Mouse (Mus musculus): Measurements from ENCODE around the gene Zfyve1.

Zfyve1 gene

DNA sequence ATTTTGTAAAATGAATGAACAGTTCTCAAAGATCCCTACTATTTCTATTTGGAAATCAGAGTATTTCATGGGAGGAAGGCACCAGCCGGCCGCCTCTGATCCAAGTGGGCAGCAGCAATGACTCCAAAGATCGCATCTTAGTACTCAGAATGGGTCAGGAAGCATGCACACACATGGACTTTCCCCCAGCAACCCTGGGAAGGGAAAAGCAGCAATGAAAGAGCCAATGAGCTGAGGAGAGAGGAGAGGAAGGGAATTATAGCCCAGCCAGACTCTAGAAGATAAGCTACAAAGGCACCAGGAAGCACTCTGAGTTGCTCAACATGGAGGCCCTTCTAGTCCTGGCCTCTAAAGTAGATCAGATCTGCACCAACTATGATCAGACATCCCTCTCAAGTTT, 16.7 kb downstream of the Zfyve1 start:
- in situ Hi-C loops (cut with MseI, MboI), result no loop called here

DNA sequence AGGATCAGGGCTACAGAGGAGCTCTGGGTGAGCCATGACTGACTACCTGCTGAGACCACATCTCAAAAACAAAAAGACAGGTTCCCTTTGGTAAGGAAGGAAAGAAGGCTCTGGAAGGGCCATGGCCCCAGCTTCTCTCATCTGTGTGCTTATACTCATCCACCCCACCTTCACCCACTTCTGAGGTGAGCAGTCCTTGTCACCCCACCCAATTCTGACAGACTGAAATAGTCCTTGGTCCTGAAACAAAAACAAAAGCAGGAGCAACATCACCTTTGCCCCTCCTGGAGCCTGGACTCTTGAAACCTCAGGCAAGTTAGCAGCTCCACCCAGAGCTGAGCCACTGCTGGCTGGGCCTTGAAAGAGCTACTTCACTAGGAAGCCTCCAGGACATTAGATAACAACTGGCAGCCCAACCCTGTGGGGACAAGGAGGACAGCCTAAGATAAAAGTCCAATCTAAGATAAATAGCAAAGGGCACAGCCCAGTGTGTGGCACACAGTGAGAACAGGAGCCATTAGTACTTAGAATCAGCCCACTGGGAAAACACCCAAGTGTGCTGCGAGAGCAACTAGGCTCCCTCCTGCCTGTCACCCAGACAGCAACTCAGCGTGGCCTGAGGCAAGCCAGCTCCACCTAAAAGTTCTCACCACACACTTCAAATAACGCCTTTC, 18.0 kb downstream of the Zfyve1 start:
- in situ Hi-C loops (cut with MseI, MboI), result no loop called here

DNA sequence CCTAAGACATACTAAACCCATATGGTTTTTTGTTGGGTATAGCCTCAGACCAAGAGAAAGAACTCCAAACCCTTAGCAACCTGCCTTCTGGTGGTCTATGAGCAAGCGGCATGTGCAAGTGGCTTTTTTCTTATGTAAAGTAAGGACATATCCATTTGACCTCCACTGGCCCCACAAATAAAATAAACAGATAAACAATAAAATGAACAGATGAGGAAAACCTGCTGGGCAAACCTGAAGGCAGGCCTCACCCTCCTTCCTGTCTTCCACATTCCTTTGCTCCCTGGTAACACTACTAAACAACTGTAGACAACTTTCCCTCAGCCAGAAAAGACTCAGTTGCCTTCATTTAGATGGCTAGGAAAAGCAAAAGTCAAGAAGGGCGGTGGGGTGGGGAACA, 18.7 kb downstream of the Zfyve1 start:
- in situ Hi-C loops (cut with MseI, MboI), result no loop called here

DNA sequence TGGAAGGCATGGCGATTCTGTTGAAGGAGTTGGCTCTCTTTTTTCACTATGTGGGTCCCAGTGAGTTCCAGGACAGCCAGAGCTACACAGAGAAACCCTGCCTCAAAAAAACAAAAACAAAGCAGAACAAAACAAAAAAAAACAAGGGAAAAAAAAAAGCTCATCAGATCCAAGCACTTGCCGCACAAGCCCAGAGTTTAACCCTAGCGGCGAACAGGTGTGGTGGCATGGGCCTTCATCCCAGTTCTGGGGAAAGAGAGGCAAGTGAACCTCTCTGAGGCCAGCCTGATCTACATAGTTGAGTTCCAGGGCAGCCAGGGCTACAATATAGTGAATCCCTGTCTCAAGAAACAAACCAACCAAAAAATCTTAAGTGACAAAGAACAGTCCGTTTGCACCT, 19.6 kb downstream of the Zfyve1 start:
- in situ Hi-C loops (cut with MseI, MboI), result no loop called here

DNA sequence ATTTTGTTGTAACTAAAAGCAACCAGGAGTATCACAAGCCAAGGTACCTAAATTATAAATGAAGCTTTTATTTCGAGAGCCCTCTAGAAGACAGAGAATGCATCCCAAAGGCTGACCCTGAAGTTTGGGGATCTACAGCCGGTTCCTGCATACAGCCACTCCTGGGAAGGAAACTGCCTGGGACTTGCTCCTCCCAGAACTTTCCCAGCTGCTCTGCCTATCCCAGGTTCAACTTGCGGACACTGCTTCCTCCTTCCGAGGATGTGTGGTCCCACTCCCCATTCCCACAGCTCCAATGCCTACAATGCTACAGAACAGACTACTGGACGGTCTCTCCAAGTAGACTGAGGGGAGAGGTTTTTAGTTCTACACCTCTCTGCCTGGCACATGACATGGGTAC, 24.3 kb downstream of the Zfyve1 start:
- in situ Hi-C loops (cut with MseI, MboI), result no loop called here

DNA sequence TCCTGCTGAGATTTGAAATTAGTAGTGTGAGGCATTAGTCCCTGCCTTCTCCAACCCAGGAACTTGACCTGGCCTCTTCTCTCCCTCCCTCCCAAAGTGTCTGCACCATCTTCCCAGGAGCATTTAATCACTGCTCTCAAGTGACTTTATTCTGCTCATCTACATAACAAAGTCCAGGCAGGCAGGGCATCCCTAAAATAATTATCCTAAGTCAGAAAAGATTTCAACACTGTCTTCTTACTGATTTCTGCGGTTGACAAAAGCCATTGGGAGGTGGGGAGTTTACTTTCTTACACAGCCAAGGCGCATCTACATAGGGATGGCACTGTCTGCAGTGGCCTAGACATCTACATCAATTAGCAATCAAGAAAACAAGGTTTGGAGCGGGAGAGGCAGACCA, 27.2 kb downstream of the Zfyve1 start:
- in situ Hi-C loops (cut with MseI, MboI), result no loop called here

DNA sequence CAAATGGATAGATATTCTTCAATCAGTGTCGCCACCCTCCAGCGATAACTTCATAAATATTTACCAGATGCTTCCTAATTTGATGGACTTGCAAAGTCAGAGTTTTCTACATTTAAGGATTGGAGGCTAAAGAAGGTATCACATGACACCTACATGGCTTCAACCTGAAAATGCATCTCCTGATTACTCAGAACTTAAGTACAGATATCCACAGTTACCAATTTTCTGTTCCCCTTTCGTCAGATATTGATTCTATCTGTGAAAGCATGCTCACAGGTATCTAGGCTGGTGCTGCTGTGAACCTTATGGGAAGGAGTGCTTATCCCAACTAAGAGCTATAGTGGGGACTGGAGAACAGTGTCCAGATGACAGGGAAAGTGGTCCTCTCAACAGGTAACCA, 34.4 kb downstream of the Zfyve1 start:
- in situ Hi-C loops (cut with MseI, MboI), result no loop called here

DNA sequence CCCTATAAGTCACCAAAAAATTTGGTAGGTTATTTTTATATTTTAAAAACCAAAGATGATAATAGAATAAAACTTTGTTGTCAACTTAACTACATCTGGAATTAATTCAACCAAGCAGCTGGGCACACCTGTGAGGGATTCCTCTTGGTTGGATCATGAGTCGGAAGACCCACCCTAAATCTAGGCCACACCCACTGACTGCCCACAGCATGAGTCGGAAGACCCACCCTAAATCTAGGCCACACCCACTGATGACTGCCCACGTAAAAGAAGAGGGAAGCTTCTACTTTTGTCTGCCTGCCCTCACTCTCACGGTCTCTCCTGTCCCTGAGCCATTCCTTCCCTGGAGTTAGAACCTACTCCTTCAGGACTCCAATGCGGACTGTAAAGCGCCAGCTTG, 36.8 kb downstream of the Zfyve1 start:
- in situ Hi-C loops (cut with MseI, MboI), result no loop called here

DNA sequence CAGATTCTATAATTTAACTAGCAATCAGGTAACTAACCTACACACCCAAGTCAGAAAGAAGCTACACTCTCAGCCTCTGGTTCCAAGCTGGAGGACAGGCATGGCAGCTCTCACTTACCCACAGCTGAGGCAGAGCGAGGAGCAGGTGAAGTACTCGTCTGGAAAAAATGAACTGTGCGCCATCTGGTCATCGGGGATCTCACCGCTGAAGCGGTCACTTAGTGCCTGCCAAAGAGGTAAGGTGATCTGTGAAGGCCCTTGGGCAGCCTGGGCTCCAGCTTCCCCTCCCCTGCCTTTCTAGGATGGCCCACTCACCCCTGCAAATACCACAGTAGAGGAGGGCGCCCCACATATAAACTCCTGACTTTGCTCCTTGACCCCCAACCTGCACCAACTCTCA, 38.5 kb downstream of the Zfyve1 start:
- in situ Hi-C loops (cut with MseI, MboI), result no loop called here

DNA sequence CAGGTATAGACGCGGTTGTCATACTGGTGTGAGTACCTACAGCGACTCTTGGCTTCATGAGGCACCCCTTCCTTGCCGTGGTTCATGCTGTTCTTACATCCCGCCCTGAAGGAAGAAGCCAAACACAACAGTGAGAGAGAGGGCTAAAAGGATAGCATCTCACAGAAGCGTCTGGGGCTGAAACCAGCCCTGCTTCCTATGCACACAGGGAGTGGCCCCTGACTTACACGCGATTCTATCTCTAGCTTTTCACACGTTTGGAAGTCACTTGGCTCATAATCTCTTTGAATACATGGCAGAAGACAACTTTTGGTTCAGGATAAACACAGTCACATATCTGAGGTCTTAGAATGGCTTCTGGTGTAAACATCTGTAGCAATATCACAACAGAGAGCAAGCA, 41.4 kb downstream of the Zfyve1 start:
- in situ Hi-C loops (cut with MseI, MboI), result no loop called here

DNA sequence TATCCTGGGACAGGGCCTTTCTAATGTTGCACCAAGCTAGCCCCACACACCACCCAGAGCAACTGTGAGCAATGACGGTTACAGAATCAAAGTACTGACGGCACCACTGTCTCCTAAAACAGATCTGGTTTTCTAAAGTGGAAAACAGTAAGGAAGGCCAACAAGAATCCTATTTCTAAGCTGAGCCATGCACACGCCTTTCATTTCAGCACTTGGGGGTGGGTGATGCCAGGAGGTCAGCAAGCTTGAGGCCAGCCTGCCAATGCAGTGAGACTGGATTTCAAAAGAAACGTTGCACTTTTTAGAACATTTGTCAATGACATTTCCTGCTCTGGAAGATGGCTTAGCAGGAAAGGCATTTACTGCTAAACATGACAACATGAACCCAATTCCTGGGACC, 43.2 kb downstream of the Zfyve1 start:
- in situ Hi-C loops (cut with MseI, MboI), result no loop called here

DNA sequence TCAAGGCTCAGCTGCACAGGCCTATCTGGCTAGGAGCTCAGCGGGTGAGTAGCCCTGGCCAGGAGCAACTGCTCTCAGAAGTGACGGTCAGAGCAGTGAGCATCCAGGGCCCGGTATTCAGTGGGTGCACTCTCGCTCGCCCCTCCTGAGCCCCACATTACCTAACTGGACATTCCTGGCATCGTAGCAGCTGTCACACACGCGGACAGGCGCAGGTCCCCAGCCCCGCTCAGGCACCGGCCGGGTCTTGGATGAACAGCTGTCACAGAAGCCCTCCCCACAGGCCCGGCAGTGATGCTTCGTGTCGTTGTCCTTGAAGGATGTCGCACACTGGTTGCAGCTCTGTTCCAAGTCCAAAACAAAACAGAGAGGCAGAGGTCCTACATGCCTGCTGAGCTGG, 45.7 kb downstream of the Zfyve1 start:
- in situ Hi-C loops (cut with MseI, MboI), result no loop called here

DNA sequence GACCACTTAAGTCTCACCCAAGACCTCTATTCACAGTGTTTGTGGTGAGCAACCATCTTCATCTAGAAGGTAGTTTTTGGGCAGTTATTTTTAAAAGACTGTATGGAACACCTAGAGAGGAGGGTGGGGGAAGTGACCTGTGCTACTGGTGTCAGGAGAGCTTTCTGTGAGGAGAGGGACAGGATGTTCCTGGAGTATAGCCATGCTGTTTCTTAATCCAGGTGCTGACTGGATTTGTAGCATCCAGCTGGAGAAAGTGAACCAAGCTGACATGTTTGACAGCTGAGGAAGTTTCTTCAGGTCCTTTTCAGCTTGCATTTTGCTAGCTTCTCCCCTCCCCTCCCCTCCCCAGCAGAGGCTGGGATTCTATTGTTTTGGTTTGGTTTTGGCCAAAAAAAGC, 52.2 kb downstream of the Zfyve1 start:
- in situ Hi-C loops (cut with MseI, MboI), result no loop called here

DNA sequence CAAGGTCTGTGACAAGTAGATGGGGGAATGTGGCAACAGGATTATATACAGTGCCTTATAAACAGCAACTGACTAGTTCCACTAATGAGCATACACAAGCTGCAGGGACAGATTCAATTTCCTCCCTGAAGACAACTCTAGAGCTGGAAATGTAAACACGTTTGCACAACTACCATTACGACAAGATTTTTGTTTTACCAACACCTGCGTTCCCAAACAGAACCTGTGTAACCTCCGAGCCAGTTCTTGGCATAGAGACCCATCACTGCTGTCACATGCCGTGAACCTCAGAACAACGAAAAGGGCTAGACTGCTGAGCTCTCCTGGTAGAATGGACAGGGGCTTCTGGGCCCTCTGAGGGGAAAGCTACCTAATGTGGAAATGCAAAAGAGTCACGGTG, 53.0 kb downstream of the Zfyve1 start:
- in situ Hi-C loops (cut with MseI, MboI), result no loop called here

DNA sequence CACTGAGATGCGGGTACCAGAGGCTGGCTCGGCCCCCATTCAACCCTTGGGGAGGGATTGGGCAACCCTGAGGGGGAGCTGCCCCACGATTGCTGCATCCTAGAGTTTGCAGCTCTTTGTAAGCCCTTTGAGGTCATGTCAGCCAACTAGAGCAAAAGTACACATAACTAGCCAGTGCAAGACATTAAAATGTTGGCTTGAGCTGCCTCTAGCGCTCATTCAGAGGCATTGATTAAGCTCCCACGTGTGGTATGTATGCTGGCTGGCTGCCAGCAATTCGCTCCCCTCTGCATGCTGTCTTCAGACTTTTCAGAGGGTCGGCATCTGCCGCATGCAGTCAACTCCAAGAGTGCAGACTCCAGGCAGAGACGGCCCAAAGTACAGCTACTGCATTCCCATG, 61.0 kb downstream of the Zfyve1 start:
- in situ Hi-C loops (cut with MseI, MboI), result no loop called here

DNA sequence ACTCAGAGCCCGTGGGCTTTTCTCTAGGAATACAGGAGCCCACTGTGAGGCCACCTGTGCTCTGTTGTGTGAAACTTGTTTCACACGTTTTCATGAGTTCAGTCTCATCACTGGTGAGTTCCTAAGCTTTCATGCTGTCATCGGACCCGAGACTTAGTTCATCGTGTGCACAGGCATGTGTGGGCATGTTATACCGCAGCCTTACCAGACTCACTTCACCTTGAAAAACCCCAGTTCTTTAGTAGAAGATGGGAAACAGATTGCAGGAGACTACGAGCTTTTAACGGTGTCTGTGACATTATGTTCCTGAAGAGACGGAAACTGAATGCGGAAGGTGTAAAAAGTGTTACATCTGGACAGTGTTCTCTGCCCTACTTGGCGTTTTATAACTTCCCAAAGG, 61.6 kb downstream of the Zfyve1 start:
- in situ Hi-C loops (cut with MseI, MboI), result no loop called here

DNA sequence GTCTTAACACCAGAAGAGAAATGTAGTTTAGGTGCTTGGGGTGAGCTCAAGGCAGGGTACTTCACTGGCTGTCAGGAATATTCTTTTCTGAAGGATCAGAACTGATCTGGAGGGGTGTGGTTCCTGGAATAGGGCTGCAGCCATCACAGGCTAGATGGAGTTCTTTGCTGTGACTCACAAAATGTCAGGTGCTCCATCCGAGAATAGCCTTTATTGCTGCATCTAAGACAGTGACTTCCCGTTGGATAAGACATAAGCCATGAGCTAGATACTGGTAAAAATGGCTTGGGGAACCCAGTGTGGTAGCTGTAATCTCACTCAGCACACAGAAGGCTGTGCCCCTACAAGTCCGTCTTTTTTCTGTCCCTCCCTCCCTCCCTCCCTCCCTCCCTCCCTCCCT, 62.8 kb downstream of the Zfyve1 start:
- in situ Hi-C loops (cut with MseI, MboI), result no loop called here

DNA sequence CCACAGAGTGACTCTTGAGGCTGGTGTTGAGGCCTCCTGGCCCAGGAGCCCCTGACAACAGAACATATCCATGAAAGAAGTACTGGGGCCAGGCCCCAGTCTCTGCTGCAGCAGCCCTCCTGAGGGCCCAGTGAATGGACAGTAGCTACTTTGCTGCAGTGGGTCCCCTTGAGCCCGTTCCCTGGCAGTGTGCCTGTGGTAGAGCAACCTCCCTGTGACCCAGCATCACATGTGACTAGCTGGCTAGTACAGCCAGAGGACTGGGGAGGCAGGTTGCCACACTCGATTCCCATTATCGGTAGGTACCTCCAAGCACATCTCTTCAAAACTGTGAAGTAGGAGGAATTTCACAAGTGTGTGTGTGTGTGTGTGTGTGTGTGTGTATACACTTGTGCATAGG, 64.1 kb downstream of the Zfyve1 start:
- in situ Hi-C loops (cut with MseI, MboI), result no loop called here

DNA sequence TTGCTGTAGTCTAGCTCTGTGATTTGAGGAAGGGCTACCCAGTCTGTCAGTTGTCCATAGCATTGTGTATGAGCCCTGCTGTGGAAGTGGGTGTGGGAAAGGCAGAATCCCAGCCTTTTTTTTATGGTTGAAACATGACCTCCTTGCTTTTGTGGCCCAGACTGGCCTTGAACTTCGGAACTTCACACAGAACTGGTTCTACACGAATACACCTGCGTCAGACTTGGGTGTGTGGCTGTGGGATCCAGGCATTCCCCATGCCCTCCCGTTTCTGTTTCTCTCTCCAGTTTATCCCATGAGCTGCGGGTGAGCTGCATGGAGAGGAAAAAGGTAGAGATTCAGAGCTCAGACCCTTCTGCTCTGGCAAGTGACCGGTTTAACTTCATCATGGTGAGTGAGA, 65.0 kb downstream of the Zfyve1 start:
- in situ Hi-C loops (cut with MseI, MboI), result no loop called here

DNA sequence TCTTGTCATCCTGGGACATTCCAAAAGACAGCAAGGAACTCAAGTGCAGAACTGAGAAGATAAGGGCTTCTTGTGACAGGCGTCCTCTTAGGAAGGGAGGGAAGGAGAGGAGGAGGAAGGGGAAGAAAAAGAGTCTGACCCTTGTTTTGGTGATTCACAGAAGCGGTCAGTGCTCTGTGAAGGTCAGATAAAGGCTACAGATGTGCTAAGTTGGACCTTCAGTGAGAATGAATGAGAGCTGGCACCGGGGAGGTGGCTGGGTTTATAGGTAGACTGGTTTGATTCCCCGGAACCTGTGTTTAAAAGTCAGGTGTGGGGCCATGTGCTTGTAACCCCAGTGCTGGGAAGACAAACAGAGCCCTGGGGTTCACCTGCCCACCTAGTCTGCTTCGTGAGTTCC, 68.4 kb downstream of the Zfyve1 start:
- in situ Hi-C loops (cut with MseI, MboI), result no loop called here

DNA sequence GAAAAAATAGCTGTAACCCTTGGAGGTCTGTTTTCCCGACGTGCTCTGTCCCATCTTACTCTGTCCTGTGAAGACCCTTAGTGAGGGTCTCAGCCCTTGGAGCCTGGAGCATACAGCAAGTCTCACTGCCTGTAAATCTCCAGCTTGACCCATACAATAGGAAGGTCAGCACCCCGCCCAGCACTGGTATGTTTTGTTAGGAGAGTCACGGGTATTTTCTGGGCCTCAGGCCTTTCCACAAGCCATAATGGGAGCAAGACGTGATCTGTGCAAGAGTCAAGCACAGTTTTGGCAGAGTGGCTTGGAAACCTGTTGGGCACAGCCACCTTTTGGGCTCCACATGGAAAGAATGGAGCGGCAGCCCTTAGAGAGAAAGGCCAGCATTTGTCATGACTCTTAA, 69.2 kb downstream of the Zfyve1 start:
- in situ Hi-C loops (cut with MseI, MboI), result no loop called here

DNA sequence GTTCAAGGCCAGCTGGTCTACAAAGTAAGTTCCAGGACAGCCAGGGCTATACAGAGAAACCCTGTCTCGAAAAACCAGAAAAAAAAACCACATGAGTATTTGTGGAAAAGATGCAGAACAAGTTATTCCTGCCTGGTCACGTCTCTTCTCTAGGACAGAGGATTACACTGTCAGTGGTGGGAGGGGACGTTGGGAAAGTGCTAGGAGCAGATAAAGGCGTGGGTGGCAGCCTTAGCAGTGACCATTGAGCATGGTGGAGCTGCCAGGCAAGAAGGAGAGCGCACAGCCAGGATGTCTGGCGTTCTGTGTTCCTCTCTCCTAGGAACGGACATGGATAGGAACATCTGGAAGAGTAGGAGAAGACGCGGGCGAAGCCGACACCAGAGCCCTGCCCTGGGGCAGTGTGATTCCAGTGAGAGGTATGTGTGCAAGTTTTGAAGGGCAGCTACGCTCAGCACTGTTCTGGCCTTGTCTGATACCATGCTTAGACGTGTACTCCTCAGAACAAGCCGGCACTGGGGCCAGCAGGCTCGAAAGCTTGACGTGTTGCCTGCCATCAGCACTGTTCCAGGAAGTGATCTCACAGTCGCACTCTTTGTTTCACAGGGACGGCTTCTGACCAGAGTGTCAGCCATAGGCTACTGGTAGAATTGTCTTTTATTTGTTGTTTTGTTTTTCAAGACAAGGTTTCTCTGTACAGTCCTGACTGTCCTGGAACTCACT, 71.0 kb downstream of the Zfyve1 start:
- in situ Hi-C loops (cut with MseI, MboI), result no loop called here

DNA sequence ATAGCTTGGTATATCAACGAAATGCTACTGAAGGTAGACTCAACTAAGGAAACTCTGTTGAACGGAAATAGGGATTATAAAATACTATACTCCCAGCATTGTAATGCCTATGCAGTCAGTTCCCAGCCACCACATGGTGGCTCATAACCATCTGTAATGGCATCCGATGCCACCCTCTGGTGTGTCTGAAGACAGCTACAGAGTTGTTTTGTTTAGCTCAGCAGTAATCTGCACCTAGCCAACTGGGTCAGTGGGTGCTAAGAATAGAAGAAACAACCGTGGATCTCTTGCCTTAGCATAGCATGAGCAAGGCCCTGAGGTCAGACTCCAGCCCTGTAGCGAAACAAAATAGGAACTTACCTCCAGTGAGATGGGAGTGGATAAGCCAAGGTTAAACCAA, 72.7 kb downstream of the Zfyve1 start:
- in situ Hi-C loops (cut with MseI, MboI), result no loop called here

DNA sequence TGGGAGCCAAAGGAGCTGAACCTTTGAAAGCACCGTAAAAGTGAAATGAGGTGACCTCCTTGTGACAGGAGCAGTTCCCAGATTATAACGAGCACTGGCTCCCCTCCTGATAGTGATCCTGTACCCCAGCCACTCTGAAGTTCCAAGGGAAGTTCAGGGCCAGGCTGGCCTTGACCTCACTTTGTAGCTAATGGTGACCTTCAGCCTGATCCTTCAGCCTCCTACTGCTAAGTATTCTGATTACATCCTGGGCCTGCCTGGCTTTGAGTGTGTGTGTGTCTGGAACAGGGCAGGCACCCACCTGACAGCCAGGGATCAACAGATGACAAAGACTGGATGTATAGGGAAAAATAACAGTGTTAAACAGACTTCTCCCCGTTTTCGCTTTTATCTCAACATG, 73.1 kb downstream of the Zfyve1 start:
- in situ Hi-C loops (cut with MseI, MboI), result no loop called here
